Mouse (Mus musculus): Measurements from ENCODE around the gene Scaf1. TPM values are rescaled to one million over a fixed set of nuclear protein-coding genes. Genes with fewer than 3 reads are reported as not detected.

Gene Scaf1
- polyA plus RNA-seq, 1 experiment = 56.7 TPM

DNA sequence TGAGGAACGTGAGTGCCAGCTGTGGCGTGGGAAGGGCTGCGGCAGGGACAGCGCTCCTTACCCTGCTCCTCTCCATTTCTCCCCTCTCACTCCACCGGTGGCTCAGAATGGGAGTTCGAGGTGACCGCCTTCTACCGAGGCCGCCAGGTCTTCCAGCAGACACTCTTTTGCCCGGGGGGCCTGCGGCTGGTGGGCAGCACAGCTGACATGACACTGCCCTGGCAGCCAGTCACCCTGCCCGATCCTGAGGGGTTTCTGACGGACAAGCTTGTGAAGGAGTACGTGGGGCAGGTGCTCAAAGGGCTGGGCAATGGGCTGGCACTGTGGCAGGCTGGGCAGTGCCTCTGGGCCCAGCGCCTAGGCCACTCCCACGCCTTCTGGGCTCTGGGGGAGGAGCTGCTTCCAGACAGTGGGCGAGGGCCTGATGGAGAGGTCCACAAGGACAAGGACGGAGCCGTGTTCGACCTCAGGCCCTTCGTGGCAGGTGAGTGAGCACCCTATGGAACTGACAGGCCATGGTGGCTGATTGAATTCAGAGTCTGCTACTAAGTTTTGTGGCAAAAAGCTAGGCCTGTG lies 15.5 kb downstream of the Scaf1 start:
- no peaks in the 10 kb centered on the region for H3K36me3 ChIP-seq (ENCODE audit: control insufficient read depth, insufficient read depth)
- no peak overlapping the region for H3K4me2 ChIP-seq (ENCODE audit: low read depth)
- no peak overlapping the region for H3ac ChIP-seq (ENCODE audit: control insufficient read depth, insufficient read length)
- peaks cover 20% of the 10 kb centered on the region for H3K79me2 ChIP-seq (ENCODE audit: control insufficient read depth, insufficient read depth)
- no peak for TF ChIP-seq CEBPB (IDR thresholded peaks at IDR 0.05; ENCODE audit: insufficient read depth, poor library complexity, severe bottlenecking)
- peak; percentile 80 for TF ChIP-seq POLR2AphosphoS2 (IDR thresholded peaks at IDR 0.05; ENCODE audit: insufficient read length, low read depth)
- no peak for TF ChIP-seq REST (IDR thresholded peaks at IDR 0.05; ENCODE audit: insufficient read depth, insufficient read length)
- no peak for TF ChIP-seq TCF3 (IDR thresholded peaks at IDR 0.05; ENCODE audit: insufficient read length, low read depth)
- TF ChIP-seq MYOD1 (IDR thresholded peaks at IDR 0.05; ENCODE audit: control insufficient read depth in 1 of 3, insufficient read length in 2 of 3, low read depth in 2 of 3) = peak in 1 of 3 experiments; percentile 21
- TF ChIP-seq USF1 (IDR thresholded peaks at IDR 0.05; ENCODE audit: low read depth) = no peak
- TF ChIP-seq TCF12 (IDR thresholded peaks at IDR 0.05; ENCODE audit: insufficient read depth, poor library complexity, severe bottlenecking) = no peak
- TF ChIP-seq MAX (IDR thresholded peaks at IDR 0.05; ENCODE audit: low read depth) = no peak
- TF ChIP-seq E2F4 (IDR thresholded peaks at IDR 0.05; ENCODE audit: insufficient read depth) = no peak
- no peak for TF ChIP-seq SRF (IDR thresholded peaks at IDR 0.05; ENCODE audit: control insufficient read depth, insufficient read length, low read depth)
- TF ChIP-seq POLR2A (IDR thresholded peaks at IDR 0.05; ENCODE audit: insufficient read length, low read depth) = peak; percentile 18
- TF ChIP-seq MYOG (IDR thresholded peaks at IDR 0.05; ENCODE audit: control insufficient read depth in 1 of 3, insufficient read depth in 1 of 3, insufficient read length in 2 of 3, low read depth in 2 of 3) = peak in 1 of 3 experiments; percentile 36
- no peaks in the 10 kb centered on the region for H3K27me3 ChIP-seq (ENCODE audit: control insufficient read depth, insufficient read depth, insufficient read length)
- no peak overlapping the region for H3K4me3 ChIP-seq

DNA sequence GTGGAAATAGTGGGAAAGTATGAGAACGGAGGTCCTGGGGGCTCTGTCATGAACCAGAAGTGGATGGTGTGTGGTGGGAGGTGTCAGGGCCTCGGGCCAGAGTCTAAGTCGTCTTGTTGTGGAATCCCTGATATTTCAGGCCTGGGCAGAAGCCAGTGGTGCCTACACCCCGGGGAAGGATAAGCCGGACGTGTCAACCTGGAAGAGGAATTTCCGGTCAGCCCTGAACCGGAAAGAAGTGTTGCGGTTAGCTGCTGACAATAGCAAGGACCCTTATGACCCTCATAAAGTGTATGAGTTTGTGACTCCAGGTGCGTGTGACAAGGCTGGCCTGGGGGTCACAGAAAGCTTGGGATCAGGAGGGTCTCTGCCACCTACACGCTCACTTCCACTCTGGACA lies 16.4 kb downstream of the Scaf1 start:
- Histone ChIP-seq H3K4me3 (no peak overlapping the region), H3ac (ENCODE audit: control insufficient read depth, insufficient read length) (no peak overlapping the region), H3K4me2 (ENCODE audit: low read depth) (peak overlapping the region; percentile 90), H3K79me2 (ENCODE audit: control insufficient read depth, insufficient read depth) (peaks cover 20% of the 10 kb centered on the region), H3K27me3 (ENCODE audit: control insufficient read depth, insufficient read depth, insufficient read length) (no peaks in the 10 kb centered on the region), H3K36me3 (ENCODE audit: control insufficient read depth, insufficient read depth) (no peaks in the 10 kb centered on the region)
- TF ChIP-seq POLR2AphosphoS2 (IDR thresholded peaks at IDR 0.05; ENCODE audit: insufficient read length, low read depth) = no peak
- TF ChIP-seq MYOD1 (IDR thresholded peaks at IDR 0.05; ENCODE audit: control insufficient read depth in 1 of 3, insufficient read length in 2 of 3, low read depth in 2 of 3) = no peak
- no peak for TF ChIP-seq MAX (IDR thresholded peaks at IDR 0.05; ENCODE audit: low read depth)
- TF ChIP-seq MYOG (IDR thresholded peaks at IDR 0.05; ENCODE audit: control insufficient read depth in 1 of 3, insufficient read depth in 1 of 3, insufficient read length in 2 of 3, low read depth in 2 of 3) = no peak
- TF ChIP-seq TCF3 (IDR thresholded peaks at IDR 0.05; ENCODE audit: insufficient read length, low read depth) = no peak
- TF ChIP-seq SRF (IDR thresholded peaks at IDR 0.05; ENCODE audit: control insufficient read depth, insufficient read length, low read depth) = no peak
- TF ChIP-seq REST (IDR thresholded peaks at IDR 0.05; ENCODE audit: insufficient read depth, insufficient read length) = no peak

GRCm38 (mm10) chr7:44998501-44998955 lies 17.6 kb downstream of the Scaf1 start, which contains the start of gene Bcl2l12:
Gene Bcl2l12 (minus strand): TSS chr7:44998712.
- H3K27me3 ChIP-seq (ENCODE audit: control insufficient read depth, insufficient read depth, insufficient read length) = no peaks in the 10 kb centered on the region
- no peaks in the 10 kb centered on the region for H3K36me3 ChIP-seq (ENCODE audit: control insufficient read depth, insufficient read depth)
- peaks cover 20% of the 10 kb centered on the region for H3K79me2 ChIP-seq (ENCODE audit: control insufficient read depth, insufficient read depth)
- H3K4me2 ChIP-seq (ENCODE audit: low read depth) = peak within 1 kb of the TSS; percentile 90
- TF ChIP-seq MYOG (IDR thresholded peaks at IDR 0.05; ENCODE audit: control insufficient read depth in 1 of 3, insufficient read depth in 1 of 3, insufficient read length in 2 of 3, low read depth in 2 of 3) (peak; percentile 12 to 90 (median 70)), POLR2AphosphoS2 (IDR thresholded peaks at IDR 0.05; ENCODE audit: insufficient read length, low read depth) (peak; percentile 92), POLR2A (IDR thresholded peaks at IDR 0.05; ENCODE audit: insufficient read length, low read depth) (peak; percentile 29), CEBPB (IDR thresholded peaks at IDR 0.05; ENCODE audit: insufficient read depth, poor library complexity, severe bottlenecking) (no peak), MYOD1 (IDR thresholded peaks at IDR 0.05; ENCODE audit: control insufficient read depth in 1 of 3, insufficient read length in 2 of 3, low read depth in 2 of 3) (peak in 2 of 3 experiments; percentile 75 to 82), SRF (IDR thresholded peaks at IDR 0.05; ENCODE audit: control insufficient read depth, insufficient read length, low read depth) (no peak), MAX (IDR thresholded peaks at IDR 0.05; ENCODE audit: low read depth) (no peak), USF1 (IDR thresholded peaks at IDR 0.05; ENCODE audit: low read depth) (no peak)
- H3K4me3 ChIP-seq = peak within 1 kb of the TSS; percentile 86
- peak within 1 kb of the TSS; percentile 50 for H3ac ChIP-seq (ENCODE audit: control insufficient read depth, insufficient read length)

- H3K4me2 ChIP-seq (ENCODE audit: low read depth) = peak overlapping the region; percentile 90
- peak; percentile 57 for TF ChIP-seq POLR2AphosphoS2 (IDR thresholded peaks at IDR 0.05; ENCODE audit: insufficient read length, low read depth)
- TF ChIP-seq USF1 (IDR thresholded peaks at IDR 0.05; ENCODE audit: low read depth) = no peak
- H3K27me3 ChIP-seq (ENCODE audit: control insufficient read depth, insufficient read depth, insufficient read length) = no peaks in the 10 kb centered on the region
- peak overlapping the region; percentile 50 for H3ac ChIP-seq (ENCODE audit: control insufficient read depth, insufficient read length)
- H3K4me3 ChIP-seq = peak overlapping the region; percentile 86
- no peaks in the 10 kb centered on the region for H3K36me3 ChIP-seq (ENCODE audit: control insufficient read depth, insufficient read depth)
- peaks cover 20% of the 10 kb centered on the region for H3K79me2 ChIP-seq (ENCODE audit: control insufficient read depth, insufficient read depth)
These were observed 18.2 kb downstream of the Scaf1 start for GRCm38 (mm10) chr7:44997940-44998428.

DNA sequence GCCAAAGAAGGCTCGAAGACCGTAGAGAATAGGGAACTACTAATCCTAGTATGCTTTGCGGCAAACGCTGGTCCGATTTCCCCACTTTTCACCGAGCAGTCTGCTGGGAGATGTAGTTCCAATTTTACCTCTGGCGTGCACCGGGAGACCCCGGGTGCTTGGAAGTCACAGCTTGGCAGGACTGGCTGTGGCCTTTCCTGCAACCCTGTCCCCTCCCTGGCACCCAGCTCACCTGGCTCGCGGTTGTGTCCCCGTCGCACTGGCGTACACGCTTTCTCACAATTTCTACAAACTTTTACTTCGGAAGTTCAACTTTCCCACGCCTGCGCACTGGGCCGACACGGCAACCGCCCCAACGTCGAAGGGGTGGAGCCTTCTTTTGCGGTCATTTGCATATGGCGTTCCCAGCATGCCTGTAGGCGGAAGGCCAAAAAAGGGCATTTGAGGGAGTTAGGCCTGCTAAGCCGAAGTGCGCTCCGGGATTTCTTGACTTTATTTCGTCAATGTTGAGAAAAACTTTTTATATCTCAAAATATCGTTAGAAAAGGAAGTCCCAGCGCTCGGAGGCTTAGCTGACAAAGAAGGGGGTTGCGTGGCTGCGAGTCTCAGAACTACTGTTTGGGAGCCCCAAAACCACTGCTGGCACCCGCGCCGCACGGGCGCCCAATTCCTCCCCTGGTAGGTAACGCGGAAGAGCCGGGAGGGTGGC lies 18.8 kb downstream of the Scaf1 start, which contains the start of gene Irf3:
Gene Irf3 (plus strand): TSS at position 418 of the 709 bp plus-strand sequence.
- TF ChIP-seq TCF12 (IDR thresholded peaks at IDR 0.05; ENCODE audit: insufficient read depth, poor library complexity, severe bottlenecking) (no peak), CEBPB (IDR thresholded peaks at IDR 0.05; ENCODE audit: insufficient read depth, poor library complexity, severe bottlenecking) (no peak), POLR2AphosphoS2 (IDR thresholded peaks at IDR 0.05; ENCODE audit: insufficient read length, low read depth) (peak; percentile 36), MAX (IDR thresholded peaks at IDR 0.05; ENCODE audit: low read depth) (no peak), MYOD1 (IDR thresholded peaks at IDR 0.05; ENCODE audit: control insufficient read depth in 1 of 3, insufficient read length in 2 of 3, low read depth in 2 of 3) (no peak), REST (IDR thresholded peaks at IDR 0.05; ENCODE audit: insufficient read depth, insufficient read length) (no peak), E2F4 (IDR thresholded peaks at IDR 0.05; ENCODE audit: insufficient read depth) (no peak), SRF (IDR thresholded peaks at IDR 0.05; ENCODE audit: control insufficient read depth, insufficient read length, low read depth) (peak; percentile 98), POLR2A (IDR thresholded peaks at IDR 0.05; ENCODE audit: insufficient read length, low read depth) (no peak), MYOG (IDR thresholded peaks at IDR 0.05; ENCODE audit: control insufficient read depth in 1 of 3, insufficient read depth in 1 of 3, insufficient read length in 2 of 3, low read depth in 2 of 3) (no peak), TCF3 (IDR thresholded peaks at IDR 0.05; ENCODE audit: insufficient read length, low read depth) (no peak), USF1 (IDR thresholded peaks at IDR 0.05; ENCODE audit: low read depth) (no peak)
- Histone ChIP-seq H3K36me3 (ENCODE audit: control insufficient read depth, insufficient read depth) (no peaks in the 10 kb centered on the region), H3K4me2 (ENCODE audit: low read depth) (peak within 1 kb of the TSS; percentile 98), H3K4me3 (peak within 1 kb of the TSS; percentile 86), H3ac (ENCODE audit: control insufficient read depth, insufficient read length) (peak within 1 kb of the TSS; percentile 50), H3K27me3 (ENCODE audit: control insufficient read depth, insufficient read depth, insufficient read length) (no peaks in the 10 kb centered on the region), H3K79me2 (ENCODE audit: control insufficient read depth, insufficient read depth) (peaks cover 20% of the 10 kb centered on the region)

Measured in myocyte (in vitro differentiated cells).